Mouse (Mus musculus): ENCODE data around the gene Grn.

The Grn gene

DNA sequence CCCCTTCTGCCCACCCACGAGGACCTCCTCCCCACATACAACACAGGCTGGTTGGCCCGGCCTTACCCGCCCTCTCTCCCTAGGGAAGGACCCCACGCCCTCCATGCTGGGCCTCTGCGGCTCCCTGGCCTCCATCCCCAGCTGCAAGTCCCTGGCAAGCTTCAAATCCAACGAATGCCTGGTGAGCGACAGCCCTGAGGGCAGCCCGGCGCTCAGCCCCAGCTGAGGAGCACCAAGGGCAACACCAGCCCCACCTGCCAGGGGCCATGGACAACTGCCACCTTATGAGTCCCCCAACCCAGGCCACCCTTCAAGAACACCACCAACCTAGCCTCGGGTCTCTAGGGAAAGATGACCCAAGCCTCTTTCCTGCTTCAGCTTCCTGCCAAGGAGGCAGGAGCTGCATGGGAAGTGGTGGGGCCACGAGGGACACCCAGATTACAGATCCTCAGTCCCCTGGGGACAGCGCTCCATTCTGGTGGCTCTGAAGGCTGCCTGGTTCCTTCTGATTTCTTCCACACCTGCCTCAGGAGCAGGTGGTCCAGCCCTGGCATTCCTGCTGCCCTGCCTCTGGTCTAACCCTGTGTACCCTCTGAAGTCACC, 28.1 kb upstream of the Grn start:
- peak; percentile 60 for DNase-seq

- DNase-seq, result no peak
Measured at GRCm38 (mm10) chr11:102403657-102404056, 26.5 kb upstream of the Grn start.

DNA sequence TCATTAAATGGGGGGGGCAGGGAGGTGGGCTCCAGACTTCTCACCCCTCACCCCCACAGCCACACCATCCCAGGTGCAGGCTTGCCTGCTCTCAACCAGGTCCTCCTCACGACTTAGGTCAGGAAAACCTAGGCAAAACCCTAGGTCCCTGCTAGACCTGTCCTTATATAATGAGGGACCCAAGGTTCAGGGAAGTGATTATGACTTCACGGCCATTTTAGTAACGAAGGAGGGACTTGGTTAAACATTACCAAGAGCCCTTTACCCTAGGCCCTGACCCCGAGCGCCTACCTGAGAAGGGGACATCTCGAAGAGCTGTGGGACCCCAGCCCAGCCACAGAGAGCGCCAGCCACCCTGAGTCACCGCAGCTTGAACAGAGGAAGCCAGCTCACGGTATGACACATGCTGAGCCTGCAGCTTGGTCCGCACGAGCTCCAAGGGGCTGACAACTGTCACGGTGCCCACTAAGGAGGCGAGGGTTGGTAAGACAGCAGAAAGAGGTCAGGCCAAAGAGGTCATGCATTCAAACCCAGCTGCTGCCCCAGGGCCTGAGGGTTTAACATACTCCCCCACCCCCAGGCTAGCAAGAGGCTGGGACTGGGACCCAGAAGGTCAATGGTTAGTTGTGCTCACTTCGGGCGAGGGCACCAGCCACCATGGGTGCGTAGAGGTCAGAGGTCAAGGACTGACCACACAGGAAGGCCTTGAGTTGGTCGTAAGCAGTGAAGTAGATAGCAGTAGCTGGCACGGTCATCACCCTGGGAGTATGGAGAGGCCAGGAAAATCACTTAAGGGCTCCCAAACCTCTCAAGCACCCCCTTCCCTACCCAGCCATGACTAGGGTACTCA, 25.7 kb upstream of the Grn start:
- DNase-seq, result peak; percentile 66

DNA sequence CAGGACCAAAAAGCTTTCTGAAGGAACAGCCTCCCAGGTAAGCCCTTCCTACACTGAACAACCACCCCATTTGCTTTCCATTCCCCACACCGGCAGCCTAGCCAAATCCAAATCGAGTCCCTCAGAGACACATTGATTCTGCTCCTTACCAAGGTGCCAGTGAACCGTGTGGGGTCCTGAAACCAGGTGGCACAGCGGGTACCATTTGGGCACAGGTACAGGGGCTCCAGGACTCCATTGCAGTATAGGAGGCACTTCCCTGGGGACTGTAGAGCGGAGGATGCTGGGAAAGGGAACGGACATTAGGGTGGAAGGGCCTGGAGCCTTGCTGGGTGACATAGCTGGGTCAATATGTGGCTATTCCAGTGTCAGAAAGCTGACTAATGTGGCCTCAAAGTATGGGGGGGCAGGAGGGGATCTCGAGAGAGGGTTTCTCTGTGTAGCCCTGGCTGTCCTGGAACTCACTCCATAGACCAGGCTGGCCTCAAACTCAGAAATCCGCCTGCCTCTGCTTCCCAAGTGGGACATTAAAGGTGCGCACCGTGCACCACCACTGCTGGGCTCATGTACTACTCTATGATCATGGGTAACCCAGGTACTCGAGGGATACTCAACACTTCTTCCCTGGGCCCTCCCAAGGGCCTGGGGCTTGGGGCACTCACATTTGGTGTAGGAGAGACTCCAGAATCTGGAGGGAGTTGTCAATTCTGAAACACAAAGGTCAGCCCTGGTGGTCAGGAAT, 24.4 kb upstream of the Grn start:
- peak; percentile 59 for DNase-seq

- DNase-seq, result peak; percentile 71
Measured at GRCm38 (mm10) chr11:102406401-102406800, 23.7 kb upstream of the Grn start.

DNA sequence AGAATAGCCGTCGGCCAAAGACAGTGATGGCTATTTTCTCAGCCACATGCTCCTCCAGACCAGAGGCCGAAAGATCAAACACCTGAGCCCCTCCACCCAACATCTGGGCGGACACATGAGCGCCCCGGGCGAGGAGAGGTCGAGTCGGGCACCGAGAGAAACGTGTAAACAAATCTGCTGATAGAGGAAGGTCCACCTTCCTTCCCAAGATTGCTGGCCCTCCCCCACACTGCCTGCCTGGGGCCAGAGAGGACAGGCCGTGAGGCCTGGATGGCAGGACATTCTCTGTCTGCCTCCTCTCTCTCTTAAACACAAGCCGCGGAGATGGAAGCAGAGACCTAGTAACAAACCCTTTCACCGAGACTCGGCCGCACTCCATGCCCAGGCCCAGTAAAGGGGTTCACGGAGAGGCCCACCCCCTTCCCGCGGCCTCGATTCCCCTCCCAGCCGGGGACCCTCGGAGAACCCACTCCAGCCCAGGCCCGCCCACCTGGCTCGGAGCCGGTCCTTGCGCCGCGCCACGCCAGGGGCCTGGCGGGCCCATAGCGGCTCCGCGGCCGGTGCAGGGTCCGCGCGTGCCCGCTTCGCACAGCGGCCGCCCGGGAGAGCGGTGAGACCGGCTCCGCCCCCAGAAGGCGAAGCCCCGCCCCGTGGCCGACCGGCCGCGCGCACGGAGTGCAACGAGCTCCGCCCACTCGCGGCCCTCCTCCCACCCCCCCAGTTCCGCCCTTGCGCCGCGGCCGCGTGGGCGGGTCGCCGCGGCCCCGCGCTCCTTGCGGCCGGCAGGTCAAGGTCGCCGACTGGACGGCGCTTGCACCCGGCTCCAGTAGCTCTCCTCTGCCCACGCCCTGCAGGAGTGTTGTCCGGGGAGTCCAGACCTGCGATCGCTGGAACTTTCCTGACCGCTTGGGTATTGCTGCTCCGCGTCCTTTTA, 22.9 kb upstream of the Grn start:
- DNase-seq, result peak; percentile 92

DNA sequence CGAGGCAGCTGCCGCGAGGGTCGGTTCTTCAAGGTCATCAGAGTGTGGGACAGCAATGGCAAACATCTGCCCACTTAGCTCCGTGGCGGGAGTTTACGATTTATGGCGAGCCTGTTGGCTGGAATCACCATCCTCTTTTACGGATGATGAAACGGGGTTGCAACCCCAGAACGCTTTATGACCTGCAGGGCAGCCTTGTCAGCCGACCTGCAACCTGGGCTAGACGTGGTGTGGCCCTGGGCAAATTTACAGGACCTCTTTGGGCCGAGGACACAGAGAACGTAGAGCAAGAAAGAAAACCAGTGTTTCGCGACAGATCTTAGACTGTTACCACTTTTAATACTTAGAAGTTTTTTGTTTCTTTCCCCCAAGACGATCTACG, 22.3 kb upstream of the Grn start, which contains the start of gene Slc25a39:
Gene Slc25a39, minus strand, starts transcription at position 113 of the 382 bp plus-strand sequence.
- DNase-seq, result no peak

DNA sequence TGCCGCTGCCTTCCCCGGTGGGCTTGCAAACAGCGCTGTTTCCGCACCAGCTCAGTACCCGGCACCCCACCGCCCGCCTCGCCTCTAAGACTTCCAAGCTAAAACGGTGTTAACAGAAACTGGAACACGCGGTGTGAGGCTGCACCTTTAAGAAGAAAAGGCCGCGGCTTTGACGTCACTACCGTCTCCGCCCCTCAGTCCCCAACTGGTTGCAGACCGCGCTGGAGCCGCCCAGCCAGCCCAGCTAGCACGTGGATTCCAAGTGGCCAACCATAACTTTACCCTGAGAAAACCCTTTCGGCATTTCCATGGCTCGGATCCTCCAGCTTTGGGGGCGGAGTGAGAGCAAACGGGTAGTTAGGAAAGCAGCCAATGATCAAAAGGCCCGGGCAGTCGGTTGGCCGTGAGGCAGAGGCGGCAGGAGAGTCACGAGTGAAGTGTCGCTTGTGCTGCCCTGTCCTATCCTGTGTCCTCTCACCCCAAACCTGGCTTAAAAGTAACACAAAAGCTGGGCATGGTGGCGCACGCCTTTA, 21.7 kb upstream of the Grn start:
- DNase-seq, result peak; percentile 99

DNA sequence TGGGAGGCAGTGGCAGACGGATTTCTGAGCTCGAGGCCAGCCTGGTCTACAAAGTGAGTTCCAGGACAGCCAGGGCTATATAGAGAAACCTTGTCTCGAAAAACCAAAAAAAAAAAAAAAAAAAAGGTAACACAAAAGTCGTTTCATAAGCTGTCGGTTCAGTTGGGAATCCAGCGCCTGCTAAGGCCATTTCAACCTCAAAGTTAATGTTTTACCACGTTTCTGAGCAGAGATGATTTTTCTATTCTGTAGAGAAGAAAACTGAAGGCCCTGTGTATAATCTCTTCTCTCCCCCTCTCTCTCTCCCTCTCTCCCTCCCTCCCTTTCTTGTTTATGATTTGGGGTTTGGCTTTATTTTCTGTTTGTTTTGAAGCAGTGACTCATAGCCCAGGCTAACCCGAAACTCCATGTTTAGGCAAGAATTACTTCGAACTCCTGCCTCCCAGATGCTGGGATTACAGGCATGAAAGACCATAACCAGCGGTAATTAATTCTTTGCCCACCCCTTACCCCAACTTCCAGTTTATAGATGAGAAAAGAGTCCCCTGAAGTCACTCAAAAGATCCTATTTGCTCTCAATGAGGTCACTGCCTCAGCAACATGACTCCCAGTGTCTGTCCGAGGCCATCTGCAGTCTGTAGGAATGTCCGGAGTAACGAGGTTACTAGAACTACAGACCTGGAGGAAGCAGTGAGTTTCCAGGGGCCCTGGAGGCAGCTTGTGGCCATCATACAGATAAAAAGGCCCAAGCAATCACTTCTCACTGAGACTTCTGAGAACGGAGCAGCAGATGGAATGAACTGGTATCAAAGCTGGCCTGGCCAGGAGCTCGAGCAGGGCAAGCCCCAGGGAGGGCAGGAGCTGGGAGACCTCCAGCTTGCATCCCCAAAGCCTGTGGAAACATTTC, 21.0 kb upstream of the Grn start:
- peak; percentile 54 for DNase-seq

DNA sequence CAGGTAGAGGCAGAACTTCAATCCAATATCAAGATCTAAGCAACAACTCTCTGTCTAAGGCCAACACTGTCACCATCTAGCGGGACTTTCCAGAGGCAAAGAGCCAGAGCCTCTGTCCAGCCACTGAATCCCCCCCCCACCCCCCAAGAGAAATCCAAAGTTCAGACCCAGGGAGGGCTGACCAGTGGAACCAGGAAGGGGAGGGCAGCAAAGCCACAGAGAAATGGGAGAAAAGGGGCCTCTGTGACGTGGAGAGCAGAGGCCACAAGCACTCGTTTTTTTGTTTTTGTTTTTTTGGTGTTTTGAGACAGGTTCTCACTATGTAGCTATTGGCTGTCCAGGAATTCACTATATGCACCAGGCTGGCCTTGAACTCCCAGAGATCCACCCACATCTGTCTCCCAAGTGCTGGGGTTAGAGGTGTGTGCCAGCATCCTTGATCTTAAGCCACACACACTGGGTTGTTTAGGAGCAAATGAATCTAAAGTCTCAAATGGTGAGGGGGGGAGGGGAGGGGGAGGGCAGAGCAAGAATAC, 20.3 kb upstream of the Grn start:
- DNase-seq, result peak; percentile 45

GRCm38 (mm10) chr11:102410345-102410744, 19.8 kb upstream of the Grn start:
- peak; percentile 20 for DNase-seq

- DNase-seq, result peak; percentile 29
Measured at GRCm38 (mm10) chr11:102411061-102411460, 19.1 kb upstream of the Grn start.

GRCm38 (mm10) chr11:102411704-102412103, 18.4 kb upstream of the Grn start:
- peak; percentile 84 for DNase-seq

DNA sequence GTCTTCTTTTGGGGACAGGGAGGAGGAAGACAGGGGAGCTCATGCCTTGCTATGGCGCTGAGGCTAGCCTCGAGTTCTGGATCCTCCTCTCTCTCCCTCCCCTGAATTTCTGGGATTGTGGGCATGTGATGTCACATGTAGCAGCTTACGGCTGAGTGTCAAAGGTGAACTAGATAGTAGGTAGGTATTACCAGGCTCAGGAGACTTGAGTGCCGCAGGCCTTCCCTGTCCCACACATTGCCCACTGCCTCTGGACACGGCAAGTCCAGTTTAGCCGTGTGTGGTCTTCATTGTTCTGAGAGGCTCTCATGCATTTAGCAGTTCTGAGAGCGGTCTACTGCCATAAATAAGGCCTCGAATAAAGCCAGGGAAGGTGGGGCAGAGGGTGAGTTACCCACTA, 17.1 kb upstream of the Grn start:
- peak; percentile 23 for DNase-seq

GRCm38 (mm10) chr11:102415034-102415802, 14.9 kb upstream of the Grn start:
- DNase-seq, result peak; percentile 4

- DNase-seq, result peak; percentile 4
Measured at GRCm38 (mm10) chr11:102417160-102417559, 13.0 kb upstream of the Grn start.

GRCm38 (mm10) chr11:102418887-102419286, 11.2 kb upstream of the Grn start:
- peak; percentile 10 for DNase-seq

DNA sequence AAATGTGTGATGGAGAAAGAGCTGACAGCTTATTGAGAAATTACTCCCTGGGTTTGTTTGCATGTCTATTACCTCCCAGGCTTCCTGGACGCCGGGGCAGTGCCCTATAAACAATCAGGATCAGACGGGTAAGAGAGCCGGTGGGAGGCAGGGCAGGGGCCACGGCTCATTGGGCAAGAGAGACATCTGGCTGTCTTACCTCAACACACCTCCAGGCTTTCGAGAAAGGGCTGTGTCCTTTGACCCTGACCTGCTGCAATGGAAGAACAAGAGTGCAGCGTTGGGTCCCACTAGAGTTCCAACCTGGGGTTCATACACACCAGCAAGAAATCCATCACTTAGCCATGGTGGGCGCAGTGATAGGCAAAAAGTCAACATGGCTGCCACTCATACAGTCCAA, 8.6 kb upstream of the Grn start:
- no peak for DNase-seq

DNA sequence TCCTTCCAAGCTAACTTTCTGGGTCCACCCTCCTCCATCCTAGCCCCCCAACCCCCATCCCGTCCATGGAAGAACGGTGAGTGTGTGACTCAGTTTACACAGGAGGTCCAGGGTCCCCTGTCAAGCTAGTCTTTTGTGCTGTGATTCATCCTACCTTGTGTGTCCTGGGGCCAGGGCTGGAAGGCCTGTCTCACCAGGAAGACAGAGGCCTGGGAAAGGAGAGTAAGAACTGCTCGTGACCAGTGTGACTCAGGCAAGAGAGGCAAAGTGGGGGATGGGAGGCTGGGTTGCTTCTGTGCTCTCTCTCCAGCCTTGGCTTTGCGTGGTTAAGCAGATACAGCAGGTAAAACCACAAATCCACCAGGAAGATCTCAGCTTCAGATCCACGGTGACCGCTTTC, 5.4 kb upstream of the Grn start:
- DNase-seq, result peak; percentile 6
